Comparison of ENCODE assay signal across 9 mouse cellular contexts in genomic region chr3:51233474-51233873, GRCm38 (mm10). TPM values are rescaled to one million over a fixed set of nuclear protein-coding genes. Genes with fewer than 3 reads are reported as not detected.
DNase-seq lines count a peak whose midpoint lies in the region; ATAC-seq and TF ChIP-seq lines count a peak whose summit lies in the region.
"Had no signal": no experiment of that assay in that cellular context is flagged by ENCODE, and none has a peak within 500 bp of the region (broad histone marks: within the 10 kb centered on the region; RNA-seq: fewer than 3 reads in every experiment).

No protein-coding gene starts in this region.

- no peak for DNase-seq in hindbrain, postnatal 0 days (ENCODE audit: low spot score)
- peak; percentile 80 for DNase-seq in kidney, postnatal 14 days
- peak; percentile 94 for DNase-seq in skeletal muscle tissue, adult 2 months (ENCODE audit: low read depth, low spot score)
- no peak for DNase-seq in layer of hippocampus, adult 9-10 months (ENCODE audit: low spot score)
- no peak for DNase-seq in layer of hippocampus, adult 18-20 months (ENCODE audit: low spot score in 2 of 2)

- H3K4me3 ChIP-seq in hindbrain, embryonic 13.5 days: no peak overlapping the region
- no peak overlapping the region for H3K4me3 ChIP-seq in hindbrain, postnatal 0 days (ENCODE audit: low read length)
- H3K4me3 ChIP-seq in heart, embryonic 13.5 days: no peak overlapping the region
- H3K4me3 ChIP-seq in forebrain, embryonic 13.5 days: no peak overlapping the region
- H3K4me3 ChIP-seq: hindbrain, embryonic 10.5 days had no signal

- H3K9ac ChIP-seq in hindbrain, embryonic 13.5 days: peak overlapping the region; percentile 24; the same call in 1 of the 2 replicates
- H3K9ac ChIP-seq in hindbrain, postnatal 0 days (replicated peaks; ENCODE audit: low read length): no peak overlapping the region
- peak overlapping the region; percentile 65 for H3K9ac ChIP-seq in heart, embryonic 13.5 days
- no peak overlapping the region for H3K9ac ChIP-seq in forebrain, embryonic 13.5 days

- H3K36me3 ChIP-seq in hindbrain, embryonic 13.5 days: no peaks in the 10 kb centered on the region
- H3K36me3 ChIP-seq in hindbrain, postnatal 0 days (ENCODE audit: insufficient read depth, low read length): no peaks in the 10 kb centered on the region
- no peaks in the 10 kb centered on the region for H3K36me3 ChIP-seq in heart, embryonic 13.5 days
- no peaks in the 10 kb centered on the region for H3K36me3 ChIP-seq in forebrain, embryonic 13.5 days (ENCODE audit: poor library complexity, severe bottlenecking)

- no peak for TF ChIP-seq CTCF in hindbrain, postnatal 0 days (IDR thresholded peaks at IDR 0.05; ENCODE audit: low read depth)

- H3K27me3 ChIP-seq in hindbrain, embryonic 13.5 days: no peaks in the 10 kb centered on the region
- no peaks in the 10 kb centered on the region for H3K27me3 ChIP-seq in hindbrain, postnatal 0 days (ENCODE audit: insufficient read depth, low read length)
- H3K27me3 ChIP-seq in heart, embryonic 13.5 days (replicated peaks): no peaks in the 10 kb centered on the region
- H3K27me3 ChIP-seq in forebrain, embryonic 13.5 days: no peaks in the 10 kb centered on the region

- WGBS in hindbrain, embryonic 13.5 days: 76% methylated on average over 5 of the region's 5 CpGs
- WGBS in hindbrain, postnatal 0 days: 75% methylated on average over 5 of the region's 5 CpGs
- WGBS in heart, embryonic 13.5 days: 30% methylated on average over 5 of the region's 5 CpGs
- WGBS in forebrain, embryonic 13.5 days: 79% methylated on average over 5 of the region's 5 CpGs

- H3K4me1 ChIP-seq in hindbrain, embryonic 13.5 days (replicated peaks): peaks cover 29% of the 10 kb centered on the region
- H3K4me1 ChIP-seq in hindbrain, postnatal 0 days (ENCODE audit: insufficient read depth, low read length): no peaks in the 10 kb centered on the region
- H3K4me1 ChIP-seq in heart, embryonic 13.5 days: peaks cover 72% of the 10 kb centered on the region
- H3K4me1 ChIP-seq in forebrain, embryonic 13.5 days: peaks cover 5% of the 10 kb centered on the region; the same call in 1 of the 2 replicates

- 0 out of 2 replicates have a peak, but pooled peaks have one; percentile 4 for ATAC-seq in hindbrain, embryonic 13.5 days (ENCODE audit: low FRiP score)
- ATAC-seq in hindbrain, postnatal 0 days: no peak
- peak; percentile 39; the same call in 1 of the 2 replicates for ATAC-seq in heart, embryonic 13.5 days (ENCODE audit: extremely low read depth, insufficient number of reproducible peaks, low FRiP score, low TSS enrichment)
- no peak for ATAC-seq in forebrain, embryonic 13.5 days

- H3K9me3 ChIP-seq in hindbrain, embryonic 13.5 days: no peaks in the 10 kb centered on the region
- H3K9me3 ChIP-seq in hindbrain, postnatal 0 days (ENCODE audit: low read length): no peaks in the 10 kb centered on the region
- no peaks in the 10 kb centered on the region for H3K9me3 ChIP-seq in heart, embryonic 13.5 days
- no peaks in the 10 kb centered on the region for H3K9me3 ChIP-seq in forebrain, embryonic 13.5 days (replicated peaks)
- H3K9me3 ChIP-seq: hindbrain, embryonic 10.5 days had no signal

- H3K27ac ChIP-seq in hindbrain, embryonic 13.5 days: no peak overlapping the region
- H3K27ac ChIP-seq in hindbrain, postnatal 0 days: no peak overlapping the region
- peak overlapping the region; percentile 96 for H3K27ac ChIP-seq in heart, embryonic 13.5 days (replicated peaks)
- no peak overlapping the region for H3K27ac ChIP-seq in forebrain, embryonic 13.5 days
- H3K27ac ChIP-seq: hindbrain, embryonic 10.5 days had no signal

- no peak overlapping the region for H3K4me2 ChIP-seq in hindbrain, embryonic 13.5 days
- H3K4me2 ChIP-seq in hindbrain, postnatal 0 days (ENCODE audit: low read depth, low read length): no peak overlapping the region
- peak overlapping the region; percentile 52 for H3K4me2 ChIP-seq in heart, embryonic 13.5 days
- no peak overlapping the region for H3K4me2 ChIP-seq in forebrain, embryonic 13.5 days

RNA-seq across cellular contexts. Expression of gene Noct, which starts 9.2 kb away (rescaled TPM):
- polyA plus RNA-seq in hindbrain, embryonic 13.5 days (2015; fragmentation: Nextera tagmentation; extraction: Ambion mirVana): 21.5 and 22.0 TPM in 2 replicates
- total RNA-seq in hindbrain, postnatal 0 days (2014; rRNA removed): 40.8 and 41.9 TPM in 2 replicates
- polyA plus RNA-seq in hindbrain, postnatal 0 days (2015; fragmentation: Nextera tagmentation; extraction: Ambion mirVana): 27.7 and 31.6 TPM in 2 replicates
- polyA plus RNA-seq in heart, embryonic 13.5 days (2015; fragmentation: Nextera tagmentation; extraction: Ambion mirVana): 8.5 and 8.6 TPM in 2 replicates
- 13.4 and 13.9 TPM in 2 replicates for polyA plus RNA-seq in forebrain, embryonic 13.5 days (2015; fragmentation: Nextera tagmentation; extraction: Ambion mirVana)
- total RNA-seq in layer of hippocampus, adult 18-20 months (2021): 10 to 100 TPM; 59.5 to 60.3 TPM

Comparison
In these comparisons a context has a peak if more than half of its experiments do, and no peak if none do; other contexts are left out.
1. ATAC-seq: peak in hindbrain, embryonic 13.5 days (single experiment) and heart, embryonic 13.5 days (single experiment); none in hindbrain, postnatal 0 days (single experiment) and forebrain, embryonic 13.5 days (single experiment).
2. H3K9ac ChIP-seq: peak in hindbrain, embryonic 13.5 days (single experiment) and heart, embryonic 13.5 days (single experiment); none in hindbrain, postnatal 0 days (single experiment) and forebrain, embryonic 13.5 days (single experiment).
3. DNase-seq: peak in kidney, postnatal 14 days (single experiment) and skeletal muscle tissue, adult 2 months (single experiment); none in hindbrain, postnatal 0 days (single experiment), layer of hippocampus, adult 9-10 months (single experiment) and layer of hippocampus, adult 18-20 months (0 of 2).